Mouse (Mus musculus) kidney, postnatal 36 days (tissue): Measurements from ENCODE around the gene Iah1.

Experiments used
- DNase-seq, 2 experiments: peaks; one replicate each; pipeline ENCODE4 v3.0.0; 2021 to 2022; ENCODE audit warnings: mixed read lengths in 2 of 2

The Iah1 gene

DNA sequence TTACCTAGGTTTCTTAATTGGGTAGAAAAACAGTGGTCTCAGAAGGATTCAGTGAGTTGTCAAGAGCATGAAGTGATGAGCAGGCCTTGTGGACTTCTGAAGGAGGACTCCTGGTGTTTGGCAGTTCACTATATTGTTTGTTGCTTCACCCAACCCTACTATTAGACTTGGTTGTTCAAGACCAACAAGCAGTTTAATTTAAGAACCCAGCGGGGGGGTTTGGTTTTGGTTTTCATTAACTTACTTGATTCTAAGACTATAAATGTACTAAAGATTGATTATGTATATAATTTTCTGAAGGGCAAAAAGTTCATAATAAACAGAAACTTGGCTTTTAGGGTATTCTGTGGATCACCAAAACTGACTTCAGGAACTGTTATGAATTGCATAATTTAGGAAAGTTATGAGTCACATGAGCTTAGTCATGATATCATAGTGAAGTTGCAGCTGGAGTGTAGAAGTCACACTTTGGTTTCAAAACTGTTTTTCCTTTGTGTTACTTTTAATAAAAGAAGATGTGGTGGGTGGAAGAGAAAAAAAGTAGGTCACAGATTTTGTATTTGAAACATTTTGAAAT, 53.9 kb downstream of the Iah1 start:
- no peak for DNase-seq

DNA sequence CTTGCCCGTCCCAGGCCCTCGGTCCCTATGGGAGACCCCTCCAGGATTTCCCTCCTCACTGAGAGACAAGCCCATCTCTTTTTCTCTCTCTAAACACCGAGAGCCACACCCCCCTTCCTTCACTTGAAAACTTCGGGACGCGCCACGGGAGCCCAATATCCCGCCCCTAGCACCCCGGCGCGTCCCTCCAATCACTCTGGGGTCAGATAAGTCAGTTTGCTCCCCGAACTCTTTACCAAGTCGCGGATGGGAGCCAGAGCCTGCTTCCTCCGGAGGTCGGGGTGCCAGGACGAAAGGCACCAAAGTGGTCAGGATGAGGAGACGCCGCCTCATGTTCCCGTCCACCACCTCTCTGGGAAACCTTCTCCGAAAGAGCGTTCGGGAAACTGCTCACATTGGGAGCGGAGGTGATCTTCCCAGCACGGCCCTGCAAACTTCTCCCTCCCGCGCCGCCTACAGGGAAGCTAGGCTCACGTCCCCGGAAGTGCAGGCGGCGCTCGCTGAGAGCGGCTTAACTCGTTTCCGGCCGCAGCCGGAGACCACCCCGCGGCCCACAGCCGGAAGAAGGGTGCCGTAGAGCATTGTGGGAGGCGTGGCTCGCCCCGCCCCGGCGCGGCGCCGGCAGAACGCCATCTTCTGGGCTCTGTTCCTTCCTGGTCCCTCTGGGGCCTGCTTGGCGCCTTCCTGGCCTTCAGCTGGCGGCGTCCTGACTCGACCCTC, 57.1 kb downstream of the Iah1 start, which contains the start of gene Adam17:
Gene Adam17 (minus strand): TSS at position 533 of the 720 bp plus-strand sequence.
- peak; percentile 96 to 97 for DNase-seq
